Mouse (Mus musculus): Measurements from ENCODE around the gene Plscr2. TPM values are rescaled to one million over a fixed set of nuclear protein-coding genes. Genes with fewer than 3 reads are reported as not detected.
"Not testable (repeated sequence)": the region's sequence is repeated elsewhere in the genome, so short reads cannot be mapped to it uniquely, and the experiment has no call there.

The Plscr2 gene
- polyA plus RNA-seq, 1 experiment from 2014 or later: 5.1 TPM

- H3K27me3 ChIP-seq (ENCODE audit: control insufficient read depth, insufficient read depth, low read length); H3K9me3 ChIP-seq (replicated peaks; ENCODE audit: control insufficient read depth, low read length); H3K4me1 ChIP-seq (ENCODE audit: control insufficient read depth, insufficient read depth, low read length); H3K36me3 ChIP-seq (ENCODE audit: control insufficient read depth, insufficient read depth, low read length); ATAC-seq (replicated peaks; ENCODE audit: insufficient number of reproducible peaks, low FRiP score, low TSS enrichment); H3K4me2 ChIP-seq; H3K4me3 ChIP-seq (ENCODE audit: low read depth, low read length); H3K27ac ChIP-seq (ENCODE audit: low read depth, low read length); H3K9ac ChIP-seq (ENCODE audit: low read depth, low read length): not testable (repeated sequence)
- WGBS (ENCODE audit: insufficient replicate concordance): 59% methylated on average over 9 of the region's 9 CpGs
Observed at GRCm38 (mm10) chr9:92325936-92326335, 50.5 kb downstream of the Plscr2 start.

DNA sequence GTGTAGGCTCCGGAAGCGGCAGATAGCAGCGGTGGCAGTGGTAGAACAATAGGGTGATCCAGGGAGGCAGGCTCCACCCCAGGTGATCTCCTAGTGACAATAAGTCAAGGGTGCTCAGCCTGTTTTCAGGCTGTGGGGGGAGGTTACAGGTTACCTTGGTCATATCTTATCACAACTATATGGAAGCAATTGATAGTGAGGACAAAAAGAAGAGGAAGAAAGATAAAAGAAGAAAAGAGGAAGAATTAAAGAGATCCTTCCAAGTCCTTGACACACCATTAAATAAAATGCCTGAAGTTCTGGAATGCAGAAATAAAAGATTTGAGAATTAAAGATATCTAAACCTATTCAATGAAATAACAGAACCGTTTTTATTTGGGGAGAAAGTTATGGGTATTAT lies 51.4 kb downstream of the Plscr2 start:
- Histone ChIP-seq H3K9ac (ENCODE audit: low read depth, low read length) (no peak overlapping the region), H3K27ac (ENCODE audit: low read depth, low read length) (no peak overlapping the region), H3K36me3 (ENCODE audit: control insufficient read depth, insufficient read depth, low read length) (no peaks in the 10 kb centered on the region), H3K27me3 (ENCODE audit: control insufficient read depth, insufficient read depth, low read length) (no peaks in the 10 kb centered on the region), H3K4me1 (ENCODE audit: control insufficient read depth, insufficient read depth, low read length) (no peaks in the 10 kb centered on the region), H3K4me2 (no peak overlapping the region), H3K4me3 (ENCODE audit: low read depth, low read length) (no peak overlapping the region), H3K9me3 (replicated peaks; ENCODE audit: control insufficient read depth, low read length) (no peaks in the 10 kb centered on the region)
- no peak for ATAC-seq (replicated peaks; ENCODE audit: insufficient number of reproducible peaks, low FRiP score, low TSS enrichment)
- 76% methylated on average over 4 of the region's 4 CpGs for WGBS (ENCODE audit: insufficient replicate concordance)

- no peaks in the 10 kb centered on the region for H3K4me1 ChIP-seq (ENCODE audit: control insufficient read depth, insufficient read depth, low read length)
- H3K4me3 ChIP-seq (ENCODE audit: low read depth, low read length): no peak overlapping the region
- no peak overlapping the region for H3K4me2 ChIP-seq
- no peaks in the 10 kb centered on the region for H3K27me3 ChIP-seq (ENCODE audit: control insufficient read depth, insufficient read depth, low read length)
- no peaks in the 10 kb centered on the region for H3K9me3 ChIP-seq (replicated peaks; ENCODE audit: control insufficient read depth, low read length)
- WGBS (ENCODE audit: insufficient replicate concordance): 77% methylated on average over 4 of the region's 4 CpGs
- no peak overlapping the region for H3K9ac ChIP-seq (ENCODE audit: low read depth, low read length)
- H3K36me3 ChIP-seq (ENCODE audit: control insufficient read depth, insufficient read depth, low read length): no peaks in the 10 kb centered on the region
- no peak overlapping the region for H3K27ac ChIP-seq (ENCODE audit: low read depth, low read length)
- ATAC-seq (replicated peaks; ENCODE audit: insufficient number of reproducible peaks, low FRiP score, low TSS enrichment): no peak
Observed at GRCm38 (mm10) chr9:92331383-92331782, 56.0 kb downstream of the Plscr2 start.

DNA sequence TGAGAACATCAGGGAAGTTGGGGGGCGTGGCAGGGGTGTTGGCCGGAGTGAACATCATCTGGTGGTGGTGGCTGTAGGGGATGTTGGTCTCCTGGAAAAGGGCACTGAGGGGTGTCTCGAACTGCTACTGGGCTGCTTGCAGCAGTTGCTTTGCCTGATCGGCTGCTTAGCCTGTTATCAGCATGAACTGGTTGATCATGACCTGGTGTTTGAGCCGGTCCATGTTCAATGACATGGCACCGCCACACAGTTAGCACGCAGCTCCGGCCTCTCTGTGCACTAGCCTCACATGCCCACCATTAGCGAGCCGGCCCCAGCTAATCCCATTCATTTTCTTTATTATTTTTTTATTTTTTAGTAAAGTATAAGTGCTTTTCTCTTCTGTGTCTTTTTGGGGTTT lies 59.4 kb downstream of the Plscr2 start:
- ATAC-seq (replicated peaks; ENCODE audit: insufficient number of reproducible peaks, low FRiP score, low TSS enrichment): no peak

GRCm38 (mm10) chr9:92335277-92335818 lies 59.9 kb downstream of the Plscr2 start:
- 81% methylated on average over 6 of the region's 6 CpGs for WGBS (ENCODE audit: insufficient replicate concordance)
- Histone ChIP-seq H3K27ac (ENCODE audit: low read depth, low read length) (no peak overlapping the region), H3K9me3 (replicated peaks; ENCODE audit: control insufficient read depth, low read length) (no peaks in the 10 kb centered on the region), H3K4me1 (ENCODE audit: control insufficient read depth, insufficient read depth, low read length) (no peaks in the 10 kb centered on the region), H3K27me3 (ENCODE audit: control insufficient read depth, insufficient read depth, low read length) (no peaks in the 10 kb centered on the region), H3K4me2 (no peak overlapping the region), H3K9ac (ENCODE audit: low read depth, low read length) (no peak overlapping the region), H3K36me3 (ENCODE audit: control insufficient read depth, insufficient read depth, low read length) (no peaks in the 10 kb centered on the region), H3K4me3 (ENCODE audit: low read depth, low read length) (no peak overlapping the region)
- no peak for ATAC-seq (replicated peaks; ENCODE audit: insufficient number of reproducible peaks, low FRiP score, low TSS enrichment)

More for the DNA sequence above, 59.4 kb downstream of the Plscr2 start:
- Histone ChIP-seq H3K9me3 (replicated peaks; ENCODE audit: control insufficient read depth, low read length) (no peaks in the 10 kb centered on the region), H3K4me3 (ENCODE audit: low read depth, low read length) (no peak overlapping the region), H3K36me3 (ENCODE audit: control insufficient read depth, insufficient read depth, low read length) (no peaks in the 10 kb centered on the region), H3K4me1 (ENCODE audit: control insufficient read depth, insufficient read depth, low read length) (no peaks in the 10 kb centered on the region), H3K4me2 (no peak overlapping the region), H3K27ac (ENCODE audit: low read depth, low read length) (no peak overlapping the region), H3K27me3 (ENCODE audit: control insufficient read depth, insufficient read depth, low read length) (no peaks in the 10 kb centered on the region), H3K9ac (ENCODE audit: low read depth, low read length) (no peak overlapping the region)
- WGBS (ENCODE audit: insufficient replicate concordance): 89% methylated on average over 10 of the region's 10 CpGs

- Histone ChIP-seq H3K4me1 (ENCODE audit: control insufficient read depth, insufficient read depth, low read length) (no peaks in the 10 kb centered on the region), H3K27ac (ENCODE audit: low read depth, low read length) (no peak overlapping the region), H3K4me2 (no peak overlapping the region), H3K4me3 (ENCODE audit: low read depth, low read length) (no peak overlapping the region), H3K9ac (ENCODE audit: low read depth, low read length) (no peak overlapping the region), H3K36me3 (ENCODE audit: control insufficient read depth, insufficient read depth, low read length) (no peaks in the 10 kb centered on the region), H3K27me3 (ENCODE audit: control insufficient read depth, insufficient read depth, low read length) (no peaks in the 10 kb centered on the region), H3K9me3 (replicated peaks; ENCODE audit: control insufficient read depth, low read length) (no peaks in the 10 kb centered on the region)
- 78% methylated on average over 1 of the region's 1 CpGs for WGBS (ENCODE audit: insufficient replicate concordance)
- no peak for ATAC-seq (replicated peaks; ENCODE audit: insufficient number of reproducible peaks, low FRiP score, low TSS enrichment)
Observed at GRCm38 (mm10) chr9:92337063-92337462, 61.7 kb downstream of the Plscr2 start.

DNA sequence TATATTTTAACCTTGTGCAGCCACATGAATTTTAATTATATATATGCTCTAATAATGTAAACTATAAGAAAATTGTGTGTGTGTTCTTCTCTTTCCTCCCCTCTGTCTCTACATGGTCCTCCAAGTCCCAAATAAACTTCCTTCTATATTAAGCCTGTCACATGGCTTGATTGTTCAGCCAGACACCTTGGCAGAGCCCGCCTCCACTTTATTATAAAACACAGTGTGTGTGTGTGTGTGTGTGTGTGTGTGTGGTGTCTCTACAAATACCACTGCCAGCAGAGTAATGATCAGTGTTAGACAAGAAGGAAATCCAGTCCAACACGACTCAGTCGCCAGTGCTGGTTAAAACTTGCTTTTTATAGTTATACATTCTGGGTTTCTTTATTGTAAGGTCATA lies 62.3 kb downstream of the Plscr2 start:
- no peak overlapping the region for H3K4me3 ChIP-seq (ENCODE audit: low read depth, low read length)
- H3K4me1 ChIP-seq (ENCODE audit: control insufficient read depth, insufficient read depth, low read length): no peaks in the 10 kb centered on the region
- H3K9ac ChIP-seq (ENCODE audit: low read depth, low read length): no peak overlapping the region
- WGBS (ENCODE audit: insufficient replicate concordance): 82% methylated on average over 3 of the region's 3 CpGs
- no peaks in the 10 kb centered on the region for H3K36me3 ChIP-seq (ENCODE audit: control insufficient read depth, insufficient read depth, low read length)
- no peak for ATAC-seq (replicated peaks; ENCODE audit: insufficient number of reproducible peaks, low FRiP score, low TSS enrichment)
- H3K9me3 ChIP-seq (replicated peaks; ENCODE audit: control insufficient read depth, low read length): no peaks in the 10 kb centered on the region
- no peak overlapping the region for H3K27ac ChIP-seq (ENCODE audit: low read depth, low read length)
- no peaks in the 10 kb centered on the region for H3K27me3 ChIP-seq (ENCODE audit: control insufficient read depth, insufficient read depth, low read length)
- H3K4me2 ChIP-seq: no peak overlapping the region

GRCm38 (mm10) chr9:92338954-92339353 lies 63.6 kb downstream of the Plscr2 start:
- 64% methylated on average over 1 of the region's 1 CpGs for WGBS (ENCODE audit: insufficient replicate concordance)
- no peak overlapping the region for H3K4me3 ChIP-seq (ENCODE audit: low read depth, low read length)
- no peak overlapping the region for H3K9ac ChIP-seq (ENCODE audit: low read depth, low read length)
- H3K4me1 ChIP-seq (ENCODE audit: control insufficient read depth, insufficient read depth, low read length): no peaks in the 10 kb centered on the region
- no peak for ATAC-seq (replicated peaks; ENCODE audit: insufficient number of reproducible peaks, low FRiP score, low TSS enrichment)
- H3K9me3 ChIP-seq (replicated peaks; ENCODE audit: control insufficient read depth, low read length): no peaks in the 10 kb centered on the region
- H3K36me3 ChIP-seq (ENCODE audit: control insufficient read depth, insufficient read depth, low read length): no peaks in the 10 kb centered on the region
- no peak overlapping the region for H3K27ac ChIP-seq (ENCODE audit: low read depth, low read length)
- no peaks in the 10 kb centered on the region for H3K27me3 ChIP-seq (ENCODE audit: control insufficient read depth, insufficient read depth, low read length)
- no peak overlapping the region for H3K4me2 ChIP-seq

Measured in heart, embryonic 11.5 days (tissue).